ENCODE assay signal across 8 mouse cellular contexts in genomic region chr3:41284897-41285296, GRCm38 (mm10).
DNase-seq lines count a peak whose midpoint lies in the region; ATAC-seq and TF ChIP-seq lines count a peak whose summit lies in the region.

No protein-coding gene starts in this region.

- ATAC-seq in heart, embryonic 13.5 days (ENCODE audit: extremely low read depth, insufficient number of reproducible peaks, low FRiP score, low TSS enrichment): no peak
- peak; percentile 87 for ATAC-seq in kidney, embryonic 16.5 days (ENCODE audit: low FRiP score, low TSS enrichment)
- no peak for ATAC-seq in monocyte, adult 5-6 weeks (replicated peaks; ENCODE audit: insufficient number of reproducible peaks, low FRiP score, low TSS enrichment, poor library complexity, severe bottlenecking)

- H3K36me3 ChIP-seq in heart, embryonic 13.5 days: no peaks in the 10 kb centered on the region
- H3K36me3 ChIP-seq in kidney, embryonic 16.5 days (ENCODE audit: insufficient read depth, low read length): no peaks in the 10 kb centered on the region
- H3K36me3 ChIP-seq in small intestine, adult 2 months (ENCODE audit: control insufficient read depth, insufficient read depth, low read length): no peaks in the 10 kb centered on the region

- H3K4me2 ChIP-seq in heart, embryonic 13.5 days: peak overlapping the region; percentile 7; the same call in 1 of the 2 replicates
- H3K4me2 ChIP-seq in kidney, embryonic 16.5 days (replicated peaks; ENCODE audit: low read depth, low read length): peak overlapping the region; percentile 14; the same call in 1 of the 2 replicates

- H3K27ac ChIP-seq in brown adipose tissue, adult 24 weeks (replicated peaks; ENCODE audit: low read depth, low read length): peak overlapping the region; percentile 52; the same call in 1 of the 2 replicates
- no peak overlapping the region for H3K27ac ChIP-seq in heart, embryonic 13.5 days (replicated peaks)
- H3K27ac ChIP-seq in kidney, embryonic 16.5 days (ENCODE audit: low read length): peak overlapping the region; percentile 17
- 0 out of 2 replicates have a peak overlapping the region, but pooled peaks have one; percentile 17 for H3K27ac ChIP-seq in small intestine, adult 2 months (ENCODE audit: insufficient read depth, low read depth, low read length)

- TF ChIP-seq POLR2A in small intestine, adult 2 months (IDR thresholded peaks at IDR 0.05; ENCODE audit: low read depth, low read length): no peak

- 47% methylated on average over 13 of the region's 13 CpGs for WGBS in heart, embryonic 13.5 days
- 17% methylated on average over 13 of the region's 13 CpGs for WGBS in kidney, embryonic 16.5 days
- 2% methylated on average over 13 of the region's 13 CpGs for WGBS in small intestine, adult 2 months

- no peaks in the 10 kb centered on the region for H3K27me3 ChIP-seq in heart, embryonic 13.5 days (replicated peaks)
- H3K27me3 ChIP-seq in kidney, embryonic 16.5 days (ENCODE audit: insufficient read depth, low read length): no peaks in the 10 kb centered on the region
- H3K27me3 ChIP-seq in small intestine, adult 2 months (ENCODE audit: control insufficient read depth, insufficient read depth, low read length): no peaks in the 10 kb centered on the region

- DNase-seq in frontal cortex, postnatal 36 days (ENCODE audit: low spot score in 2 of 2): peak; percentile 9 to 12
- no peak for DNase-seq in frontal cortex, postnatal 14 days (ENCODE audit: low spot score in 2 of 2)
- DNase-seq in lung, postnatal 10 days: peak; percentile 71

- peaks cover 10% of the 10 kb centered on the region; the same call in 1 of the 2 replicates for H3K4me1 ChIP-seq in brown adipose tissue, adult 24 weeks (ENCODE audit: control insufficient read depth, insufficient read depth, insufficient read length, low read length)
- peaks cover 8% of the 10 kb centered on the region for H3K4me1 ChIP-seq in heart, embryonic 13.5 days
- peaks cover 20% of the 10 kb centered on the region for H3K4me1 ChIP-seq in kidney, embryonic 16.5 days (ENCODE audit: insufficient read depth, low read length)
- peaks cover 3% of the 10 kb centered on the region; the same call in 1 of the 2 replicates for H3K4me1 ChIP-seq in small intestine, adult 2 months (ENCODE audit: control insufficient read depth, insufficient read depth, insufficient read length, low read length)

- TF ChIP-seq CTCF in small intestine, adult 2 months (IDR thresholded peaks at IDR 0.05; ENCODE audit: extremely low read depth, insufficient read length, insufficient replicate concordance, low read depth, low read length): no peak

- H3K4me3 ChIP-seq in brown adipose tissue, adult 24 weeks (ENCODE audit: insufficient read depth, low read depth, low read length): no peak overlapping the region; the same call in 1 of the 2 replicates
- H3K4me3 ChIP-seq in heart, embryonic 13.5 days: no peak overlapping the region
- no peak overlapping the region for H3K4me3 ChIP-seq in kidney, embryonic 16.5 days (ENCODE audit: low read length)
- no peak overlapping the region for H3K4me3 ChIP-seq in small intestine, adult 2 months (ENCODE audit: low read depth, low read length)

- H3K9ac ChIP-seq in heart, embryonic 13.5 days: no peak overlapping the region
- no peak overlapping the region for H3K9ac ChIP-seq in kidney, embryonic 16.5 days (replicated peaks; ENCODE audit: low read length)

- H3K9me3 ChIP-seq in heart, embryonic 13.5 days: no peaks in the 10 kb centered on the region
- no peaks in the 10 kb centered on the region for H3K9me3 ChIP-seq in kidney, embryonic 16.5 days (ENCODE audit: low read length)

Comparison
In these comparisons a context has a peak if more than half of its experiments do, and no peak if none do; other contexts are left out.
1. DNase-seq: peak in frontal cortex, postnatal 36 days (2 of 2) and lung, postnatal 10 days (single experiment); none in frontal cortex, postnatal 14 days (0 of 2).